Mouse (Mus musculus) MEL (cell line): ENCODE measurements around the gene Pla2g1b.

Source experiments
- CTCF ChIP-seq, 3 experiments: IDR thresholded peaks in 2 of 3; conservative IDR thresholded peaks in 1 of 3; 2 replicates each; pipeline ENCODE4 v1.5.1; 2011 to 2012; ENCODE audit warnings: low read length in 3 of 3, low read depth in 2 of 3, mild to moderate bottlenecking in 2 of 3, improper control_type of control experiment in 1 of 3, inconsistent platforms in 1 of 3, mixed read lengths in 1 of 3, moderate library complexity in 1 of 3; ENCODE audit not compliant: control insufficient read depth in 1 of 3, insufficient read depth in 1 of 3, poor library complexity in 1 of 3, severe bottlenecking in 1 of 3
- ELF1 ChIP-seq: IDR thresholded peaks from 2 replicates; pipeline ENCODE4 v1.6.1; 2014; ENCODE audit warnings: low read depth, mild to moderate bottlenecking, inconsistent platforms, low read length, improper control_type of control experiment, moderate library complexity
- EP300 ChIP-seq, 2 experiments: IDR thresholded peaks; 2 replicates each; pipeline ENCODE4 v1.6.1; 2011; ENCODE audit warnings: improper control_type of control experiment in 2 of 2, low read length in 2 of 2, low read depth in 1 of 2, mild to moderate bottlenecking in 1 of 2
- GATA1 ChIP-seq: IDR thresholded peaks from 2 replicates; pipeline ENCODE4 v1.6.1; 2011; ENCODE audit warnings: low read depth, low read length, improper control_type of control experiment
- POLR2A ChIP-seq, 2 experiments: IDR thresholded peaks; 2 replicates each; pipeline ENCODE4 v1.6.1; 2011 to 2012; ENCODE audit warnings: low read length in 2 of 2, mild to moderate bottlenecking in 2 of 2, control low read depth in 1 of 2, improper control_type of control experiment in 1 of 2, low read depth in 1 of 2, moderate library complexity in 1 of 2; ENCODE audit not compliant: control insufficient read depth in 1 of 2, insufficient read depth in 1 of 2, poor library complexity in 1 of 2
- UBTF ChIP-seq: IDR thresholded peaks from 2 replicates; pipeline ENCODE4 v1.6.1; 2012; ENCODE audit warnings: low read depth, mild to moderate bottlenecking, inconsistent platforms, low read length, improper control_type of control experiment, moderate library complexity, borderline replicate concordance; ENCODE audit not compliant: insufficient read depth

- no peak for TF ChIP-seq UBTF
- no peak for TF ChIP-seq EP300 (IDR thresholded peaks at IDR 0.05; ENCODE audit: low read depth in 1 of 2, low read length in 2 of 2)
- TF ChIP-seq CTCF (IDR thresholded peaks at IDR 0.05 in 2 of 3, conservative IDR thresholded peaks at IDR 0.05 in 1 of 3; ENCODE audit: control insufficient read depth in 1 of 3, insufficient read depth in 1 of 3, low read depth in 2 of 3, low read length in 3 of 3, poor library complexity in 1 of 3, severe bottlenecking in 1 of 3): no peak
- no peak for TF ChIP-seq POLR2A (IDR thresholded peaks at IDR 0.05; ENCODE audit: control insufficient read depth in 1 of 2, insufficient read depth in 1 of 2, low read depth in 1 of 2, low read length in 2 of 2, poor library complexity in 1 of 2)
- no peak for TF ChIP-seq GATA1
- TF ChIP-seq ELF1: no peak
Measured at GRCm38 (mm10) chr5:115455838-115456237, 10.2 kb upstream of the Pla2g1b start.
